Mouse (Mus musculus) WW6 (cell line): Measurements from ENCODE around the gene 1110002E22Rik.

Experiments
- DNase-seq: peaks from one replicate; pipeline ENCODE4 v3.0.0-alpha.2; 2013; ENCODE audit warnings: low read depth, low spot score

1110002E22Rik gene

GRCm38 (mm10) chr3:138063731-138064329 lies 1.0 kb upstream of the 1110002E22Rik start:
- DNase-seq: no peak

DNA sequence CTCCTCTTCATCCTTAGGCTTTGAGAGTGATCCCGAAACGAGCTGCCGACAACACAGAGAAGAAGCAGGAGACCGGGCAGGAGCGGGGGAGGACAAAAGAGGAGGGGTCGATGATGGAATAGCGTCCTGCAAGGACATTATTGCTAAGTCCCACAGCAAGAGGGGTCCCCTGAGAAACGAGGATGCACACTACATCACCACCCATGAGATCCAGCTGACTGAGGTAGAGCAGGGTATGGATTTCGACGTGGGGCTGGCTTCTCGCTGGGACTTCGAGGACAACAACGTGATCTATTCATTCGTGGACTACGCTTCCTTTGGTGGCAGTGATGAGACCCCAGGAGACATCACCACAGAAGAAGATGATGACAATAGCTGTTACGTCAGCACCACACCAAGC lies 1.1 kb downstream of the 1110002E22Rik start:
- no peak for DNase-seq

GRCm38 (mm10) chr3:138066348-138066856 lies 1.6 kb downstream of the 1110002E22Rik start:
- DNase-seq: no peak

DNA sequence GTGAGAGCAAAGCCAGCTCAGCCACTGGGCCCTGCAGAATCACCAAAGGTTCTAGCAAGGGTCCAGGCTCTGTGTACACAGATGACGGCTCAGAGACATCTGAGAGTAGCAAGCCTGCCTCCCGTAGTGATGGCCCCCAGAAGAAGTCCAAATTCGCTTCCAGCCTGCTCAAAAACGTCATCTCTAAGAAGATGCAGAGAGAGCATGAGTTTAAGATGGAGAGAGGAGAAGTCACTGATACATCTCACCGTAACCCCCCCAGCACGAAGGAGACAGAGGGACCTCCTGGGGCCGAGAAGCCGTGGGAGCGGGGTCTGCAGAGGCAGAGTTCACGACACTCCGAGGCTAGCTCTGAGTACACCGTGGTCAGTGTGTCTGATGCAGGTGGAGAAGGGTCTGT lies 2.4 kb downstream of the 1110002E22Rik start, which contains the start of gene Gm5105:
TSS of gene Gm5105 (minus strand) at position 101 of the 400 bp plus-strand sequence.
- DNase-seq: no peak

DNA sequence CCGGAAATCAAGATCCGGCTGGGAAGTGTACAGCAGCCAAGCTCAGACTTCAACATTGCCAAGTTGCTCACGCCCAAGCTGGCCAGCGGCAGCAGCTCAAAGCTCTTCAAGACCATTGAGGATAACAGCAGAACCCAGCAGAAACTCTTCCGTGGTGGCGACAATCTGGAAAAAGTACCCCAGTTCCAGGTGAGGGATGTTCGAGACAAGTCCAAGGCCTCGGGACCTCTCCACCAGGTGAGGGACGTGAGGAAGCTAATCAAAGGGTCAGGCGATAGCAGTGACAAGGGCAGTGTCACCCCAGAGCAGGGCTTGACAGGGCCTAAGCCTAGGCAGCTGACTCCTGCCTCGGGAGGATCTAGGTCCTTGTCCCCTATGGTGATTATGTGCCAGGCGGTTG lies 3.3 kb downstream of the 1110002E22Rik start:
- no peak for DNase-seq

GRCm38 (mm10) chr3:138069756-138070511 lies 5.1 kb downstream of the 1110002E22Rik start:
- no peak for DNase-seq

DNA sequence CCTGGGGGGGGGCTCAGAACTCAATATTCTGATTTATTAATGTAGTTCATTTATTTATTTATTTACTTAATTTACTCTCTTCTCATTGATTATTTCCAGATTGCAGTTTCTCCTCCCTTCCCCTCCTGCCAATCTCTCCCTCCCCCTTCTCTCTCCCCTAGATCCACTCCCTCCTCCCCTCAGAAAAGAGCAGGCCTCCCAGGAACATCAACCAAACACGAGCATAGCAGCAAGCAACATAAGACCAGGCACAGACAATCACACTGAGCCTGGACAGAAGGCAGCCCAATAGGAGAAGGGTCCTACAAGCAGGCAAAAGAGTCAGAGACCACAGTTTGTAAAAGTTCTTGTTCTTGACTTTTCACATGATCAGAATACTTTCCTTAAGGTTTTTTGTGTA lies 6.2 kb downstream of the 1110002E22Rik start:
- no peak for DNase-seq

- DNase-seq: no peak
Measured at GRCm38 (mm10) chr3:138071476-138072073, 6.7 kb downstream of the 1110002E22Rik start.

DNA sequence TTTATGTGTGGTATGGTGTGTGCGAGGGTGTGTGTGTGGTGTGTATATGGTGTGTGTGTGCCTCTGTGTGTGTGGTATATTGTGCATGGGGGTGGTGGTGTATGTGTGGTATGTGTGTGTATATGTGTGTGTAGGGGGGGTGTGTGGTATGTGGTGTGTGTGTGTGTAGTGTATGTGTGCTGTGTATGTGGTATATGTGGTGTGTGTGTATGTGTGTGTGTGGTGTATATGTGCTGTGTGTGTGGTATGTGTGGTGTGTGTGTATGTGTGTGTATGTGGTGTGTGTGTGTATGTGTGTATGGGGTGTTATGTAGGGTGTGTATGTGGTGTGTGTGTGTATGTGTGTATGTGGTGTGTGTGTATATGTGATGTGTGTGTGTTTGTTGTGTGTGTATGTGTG lies 9.4 kb downstream of the 1110002E22Rik start:
- DNase-seq: no peak

- no peak for DNase-seq
Measured at GRCm38 (mm10) chr3:138075209-138075608, 10.4 kb downstream of the 1110002E22Rik start.

- no peak for DNase-seq
Measured at GRCm38 (mm10) chr3:138077476-138078340, 12.9 kb downstream of the 1110002E22Rik start.

- DNase-seq: no peak
Measured at GRCm38 (mm10) chr3:138078701-138079100, 13.8 kb downstream of the 1110002E22Rik start.

- no peak for DNase-seq
Measured at GRCm38 (mm10) chr3:138083073-138083637, 18.3 kb downstream of the 1110002E22Rik start.

DNA sequence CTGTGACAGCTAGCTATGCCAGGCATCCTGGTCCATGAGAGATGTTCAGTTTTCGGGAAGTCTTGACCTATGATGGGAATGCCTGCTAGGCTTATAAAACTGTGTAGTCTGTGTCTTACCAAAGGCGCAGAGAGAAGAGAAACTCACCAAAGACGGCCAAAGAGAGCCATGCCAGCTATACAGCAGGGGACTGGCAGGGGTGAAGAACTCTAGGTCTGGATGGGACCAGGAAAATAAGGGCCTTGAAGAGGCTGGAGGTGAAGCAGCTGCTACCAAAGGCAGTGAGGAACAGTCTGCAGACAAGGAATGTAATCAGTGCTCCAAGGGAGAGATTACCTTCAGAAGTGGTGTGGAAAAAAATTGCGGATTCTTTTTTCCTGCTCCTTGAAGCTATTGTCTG lies 19.0 kb downstream of the 1110002E22Rik start:
- DNase-seq: no peak

DNA sequence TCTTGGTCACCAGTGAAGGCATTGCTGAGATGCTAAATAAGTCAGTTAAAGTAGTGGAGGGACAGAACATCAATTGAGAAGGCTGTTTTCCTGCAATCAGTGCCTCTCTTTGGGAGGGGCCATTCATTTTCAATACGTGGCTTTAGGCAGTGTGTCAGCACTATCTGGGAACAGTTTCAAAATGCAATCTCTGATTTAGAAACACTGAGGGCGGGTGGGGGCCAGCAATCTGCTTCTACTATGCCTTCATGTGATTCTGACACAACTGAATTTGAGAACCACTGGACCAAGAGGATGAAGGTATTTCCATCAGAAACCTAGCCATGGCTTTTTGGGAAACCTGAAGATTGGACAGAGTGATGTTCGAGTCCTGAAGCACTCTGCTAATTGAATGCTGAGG lies 30.4 kb downstream of the 1110002E22Rik start:
- DNase-seq: no peak

- no peak for DNase-seq
Measured at GRCm38 (mm10) chr3:138095718-138096117, 30.9 kb downstream of the 1110002E22Rik start.

DNA sequence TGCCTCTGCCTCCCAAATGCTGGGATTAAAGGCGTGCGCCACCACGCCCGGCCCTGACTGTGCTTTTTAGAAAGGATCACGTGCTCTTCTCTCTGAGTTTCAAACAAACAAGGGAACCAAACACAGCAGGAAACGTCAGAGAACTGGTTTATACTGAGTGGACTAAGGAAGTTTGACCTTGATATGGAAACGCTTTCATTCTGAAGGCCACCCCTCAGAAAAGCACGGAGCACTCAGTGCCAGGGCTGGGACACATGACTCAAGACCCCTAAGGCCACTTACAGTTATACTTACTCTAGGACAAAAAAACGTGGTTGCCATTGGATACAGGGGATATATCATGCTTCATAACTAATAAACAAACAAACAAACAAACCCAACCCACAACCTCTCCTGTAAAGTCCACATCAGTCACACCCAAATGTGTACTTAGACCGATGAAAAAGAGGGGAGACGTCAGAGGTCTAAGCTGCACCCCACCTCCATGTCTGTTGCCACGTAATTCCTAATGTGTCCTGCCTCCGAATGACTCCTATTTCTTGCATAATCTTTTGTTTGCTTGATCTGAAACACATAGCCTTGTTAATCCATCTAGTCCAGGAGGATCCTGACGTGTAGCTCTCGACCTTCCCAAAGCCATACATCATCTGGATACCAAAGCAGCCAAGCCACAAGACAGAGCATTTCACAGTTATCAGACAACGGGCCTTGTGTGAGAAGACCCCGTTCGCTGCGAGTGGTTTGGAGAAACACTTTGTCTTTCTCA lies 31.6 kb downstream of the 1110002E22Rik start:
- no peak for DNase-seq

GRCm38 (mm10) chr3:138097718-138098117 lies 32.9 kb downstream of the 1110002E22Rik start:
- no peak for DNase-seq

- no peak for DNase-seq
Measured at GRCm38 (mm10) chr3:138101936-138102335, 37.1 kb downstream of the 1110002E22Rik start.

- no peak for DNase-seq
Measured at GRCm38 (mm10) chr3:138103690-138104089, 38.8 kb downstream of the 1110002E22Rik start.
